Mouse (Mus musculus) ovary, postnatal 10 days (tissue): ENCODE data around the gene Coa4.

ENCODE experiments used
- DNase-seq: peaks from one replicate; pipeline ENCODE4 v3.0.0; 2022; ENCODE audit warnings: low spot score

The Coa4 gene

GRCm38 (mm10) chr7:100504740-100505487 is 32.0 kb upstream of the Coa4 start:
- no peak for DNase-seq

GRCm38 (mm10) chr7:100506494-100506893 is 30.4 kb upstream of the Coa4 start:
- no peak for DNase-seq

DNA sequence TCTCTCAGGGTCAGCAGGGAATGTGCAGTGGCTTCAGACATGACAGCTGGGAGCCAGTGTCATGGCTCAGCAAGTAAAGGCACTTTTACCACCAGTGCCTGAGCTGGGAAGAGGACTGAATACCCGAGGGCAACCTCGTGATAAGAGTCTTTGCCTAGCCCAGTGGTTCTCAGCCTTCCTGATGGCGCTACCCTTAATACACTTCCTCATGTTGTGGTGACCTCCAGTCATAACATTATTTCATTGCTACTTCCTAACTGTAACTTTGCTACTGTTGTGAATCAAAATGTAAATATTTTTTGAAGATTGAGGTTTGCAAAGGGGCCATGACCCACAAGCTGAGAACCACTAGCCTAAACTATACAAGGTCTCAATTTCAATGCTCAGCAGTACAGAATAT is 28.2 kb upstream of the Coa4 start:
- DNase-seq = no peak

GRCm38 (mm10) chr7:100511602-100512001 is 25.3 kb upstream of the Coa4 start:
- no peak for DNase-seq

GRCm38 (mm10) chr7:100514573-100514972 is 22.3 kb upstream of the Coa4 start, which contains the start of gene Dnajb13:
Dnajb13 (minus strand) TSS chr7:100514960.
- DNase-seq = no peak

DNA sequence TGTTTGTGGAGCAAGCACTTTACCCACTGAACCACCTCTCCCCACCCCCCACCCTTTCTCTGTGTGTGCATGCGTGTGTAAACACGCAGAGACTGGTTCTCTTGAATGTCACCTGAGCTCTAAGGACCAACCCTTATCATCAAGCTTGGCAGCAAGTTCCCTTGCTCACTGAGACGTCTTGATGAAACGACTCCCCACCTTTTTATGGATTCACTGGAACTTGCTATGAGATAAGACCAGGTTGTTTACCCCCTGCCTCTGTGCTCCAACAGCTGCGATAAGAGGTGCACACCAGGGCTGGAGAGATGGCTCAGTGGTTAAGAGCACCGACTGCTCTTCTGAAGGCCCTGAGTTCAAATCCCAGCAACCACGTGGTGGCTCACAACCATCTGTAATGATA is 16.7 kb upstream of the Coa4 start:
- DNase-seq = no peak

DNA sequence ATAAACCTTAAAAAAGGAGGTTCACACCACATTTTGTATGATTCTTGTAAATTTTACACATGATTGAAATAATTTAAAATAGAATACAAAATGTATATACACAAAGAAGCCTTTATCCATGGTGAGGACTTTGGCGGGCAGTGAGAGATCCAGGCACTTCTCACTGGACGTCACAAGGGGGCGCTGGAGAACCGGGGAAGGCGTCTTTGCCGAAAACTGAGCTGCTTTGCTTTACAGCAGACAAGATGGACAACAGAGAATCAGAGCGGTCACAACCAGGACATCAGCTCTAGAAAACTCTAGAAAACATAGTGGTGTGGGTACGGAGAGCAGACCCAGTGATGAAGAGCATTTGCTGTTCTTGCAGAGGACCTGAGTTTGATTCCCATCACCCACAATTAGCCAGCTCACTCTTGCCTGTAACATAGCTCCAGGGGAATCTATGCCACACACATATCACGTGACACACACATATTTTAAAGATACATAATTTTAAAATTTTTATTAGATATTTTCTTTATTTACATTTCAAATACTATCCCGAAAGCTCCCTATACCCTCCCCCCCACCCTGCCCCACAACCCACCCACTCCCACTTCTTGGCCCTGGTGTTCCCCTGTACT is 16.1 kb upstream of the Coa4 start:
- DNase-seq = peak; percentile 73

DNA sequence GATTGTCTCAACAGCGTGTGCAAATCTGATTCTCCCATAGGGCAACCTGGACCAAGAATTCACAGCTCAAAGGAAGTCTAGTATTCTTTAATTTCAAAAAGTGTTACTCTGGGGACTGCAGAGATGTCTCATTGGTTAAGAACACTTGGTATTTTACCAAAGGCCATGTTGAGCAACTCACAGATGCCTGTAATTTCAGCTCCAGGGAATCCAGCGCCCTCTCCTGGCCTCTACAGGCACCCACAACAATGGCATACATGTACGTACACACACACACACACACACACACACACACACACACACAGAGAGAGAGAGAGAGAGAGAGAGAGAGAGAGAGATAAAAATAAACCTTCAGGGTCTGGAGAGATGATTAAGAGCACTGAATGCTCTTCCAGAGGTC is 14.6 kb upstream of the Coa4 start:
- no peak for DNase-seq

GRCm38 (mm10) chr7:100524669-100525068 is 12.2 kb upstream of the Coa4 start:
- DNase-seq = no peak

DNA sequence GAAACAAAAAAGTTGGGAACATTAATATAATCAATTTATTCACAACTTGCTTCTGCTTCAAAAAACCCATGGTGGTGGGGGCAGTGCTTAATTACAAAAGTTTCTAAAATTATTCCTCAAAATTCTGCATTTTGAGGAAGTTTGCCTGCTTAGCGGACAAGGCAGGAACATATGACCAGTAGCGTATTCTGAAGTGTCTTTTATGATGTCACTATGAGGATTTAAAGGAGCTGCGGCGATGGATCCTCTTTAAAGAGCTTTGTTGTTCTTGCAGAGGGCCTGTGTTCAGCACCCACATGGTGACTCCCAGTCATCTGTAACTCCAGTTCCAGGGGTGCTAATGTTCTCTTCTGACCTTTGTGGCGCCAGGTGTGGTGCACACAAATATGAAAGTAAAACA is 6.1 kb upstream of the Coa4 start:
- DNase-seq = no peak

DNA sequence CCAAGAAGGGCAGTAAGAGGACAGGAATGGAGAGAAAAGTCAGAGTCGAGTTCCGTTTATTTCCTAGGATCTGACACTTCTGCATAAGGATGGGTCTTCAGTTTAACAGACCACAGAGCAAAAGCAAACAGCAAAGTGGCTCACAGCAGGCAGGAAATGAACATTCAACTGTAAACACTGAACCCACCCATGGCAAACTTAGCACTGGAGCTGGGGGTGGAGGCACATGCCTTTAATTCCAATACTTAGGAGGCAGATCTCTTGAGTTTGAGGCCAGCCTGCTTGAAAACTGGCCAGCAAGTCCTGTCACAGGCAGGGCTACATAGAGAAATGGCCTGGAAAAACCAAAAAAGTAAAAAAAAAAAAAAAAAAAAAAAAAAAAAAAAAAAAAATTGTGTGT is 3.4 kb upstream of the Coa4 start:
- DNase-seq = no peak

- DNase-seq = no peak
Measured at GRCm38 (mm10) chr7:100534216-100534615, 2.7 kb upstream of the Coa4 start.

DNA sequence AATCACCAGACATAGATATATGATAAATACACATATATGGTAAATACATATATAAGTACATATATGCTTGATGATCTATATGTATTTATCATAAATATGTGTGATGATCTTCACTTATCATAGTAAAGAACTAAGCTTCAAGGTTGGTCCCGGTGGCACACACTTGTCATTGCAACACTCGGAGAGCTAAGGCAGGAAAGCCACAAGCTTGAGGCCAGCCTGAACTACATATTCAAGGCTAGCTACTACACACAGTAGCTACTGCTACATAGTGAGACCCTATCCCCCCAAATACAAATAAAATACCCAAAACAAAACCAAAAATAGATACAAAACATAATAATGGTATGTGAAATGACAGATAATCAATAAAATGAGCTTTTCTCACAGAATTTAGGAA is 1.0 kb upstream of the Coa4 start:
- DNase-seq = no peak

DNA sequence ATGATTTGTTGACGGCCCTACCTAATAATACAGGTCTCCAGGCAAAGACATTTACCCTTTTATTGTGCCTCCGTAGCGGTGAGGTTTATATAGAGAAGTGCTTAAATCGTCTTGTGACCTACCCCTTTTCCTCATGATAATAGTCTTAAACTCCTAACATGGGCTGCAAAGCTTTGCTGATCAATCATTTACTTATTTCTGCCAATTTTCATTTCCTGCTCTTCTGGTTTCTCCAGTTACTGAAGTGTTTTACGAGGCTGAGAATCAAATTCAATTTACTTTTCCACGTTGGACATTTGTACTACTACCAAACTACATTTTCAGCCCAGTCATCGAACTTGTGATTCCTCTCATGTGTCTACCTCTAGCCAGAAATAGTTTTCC is 640 bp downstream of the Coa4 start:
- no peak for DNase-seq

- no peak for DNase-seq
Measured at GRCm38 (mm10) chr7:100539516-100539915, 2.6 kb downstream of the Coa4 start.

GRCm38 (mm10) chr7:100544437-100544836 is 7.6 kb downstream of the Coa4 start:
- DNase-seq = no peak

DNA sequence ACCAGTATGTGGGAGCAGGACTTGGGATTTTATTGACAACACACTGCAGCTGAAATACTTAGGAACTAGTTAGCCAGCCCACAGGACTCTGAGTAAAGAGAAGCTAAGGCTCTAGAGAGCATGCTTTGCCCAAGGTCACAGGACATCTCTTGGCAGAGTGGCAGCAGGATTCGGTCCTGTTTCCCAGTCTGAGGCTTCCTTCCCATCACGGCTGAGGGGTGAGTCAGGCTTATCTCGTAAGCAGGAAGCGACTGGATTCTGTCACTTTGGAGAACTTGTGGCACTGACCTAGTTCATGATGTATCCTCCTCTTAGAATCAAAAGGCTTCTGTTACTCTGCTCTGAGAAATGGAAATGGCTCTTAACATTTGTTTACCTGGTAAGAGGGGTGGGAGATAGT is 10.8 kb downstream of the Coa4 start:
- no peak for DNase-seq

DNA sequence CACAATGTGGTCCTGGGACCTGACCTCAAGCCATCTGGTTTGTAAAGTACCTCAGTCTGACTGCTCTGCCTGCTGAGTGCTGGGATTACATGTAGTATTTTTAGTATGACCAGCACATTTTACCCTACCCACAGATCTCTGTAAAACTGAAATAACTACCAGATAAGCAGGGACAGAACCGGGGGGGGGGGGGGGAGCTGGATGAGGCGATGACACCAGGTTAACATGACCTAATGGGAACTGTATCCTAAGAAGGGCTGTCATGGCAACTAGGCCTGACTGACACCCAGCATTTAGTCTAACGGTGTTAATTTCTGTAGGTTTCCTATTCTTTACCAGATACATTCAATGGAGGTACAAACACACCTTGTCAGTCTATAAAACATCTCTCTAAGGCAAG is 12.9 kb downstream of the Coa4 start:
- DNase-seq = no peak

DNA sequence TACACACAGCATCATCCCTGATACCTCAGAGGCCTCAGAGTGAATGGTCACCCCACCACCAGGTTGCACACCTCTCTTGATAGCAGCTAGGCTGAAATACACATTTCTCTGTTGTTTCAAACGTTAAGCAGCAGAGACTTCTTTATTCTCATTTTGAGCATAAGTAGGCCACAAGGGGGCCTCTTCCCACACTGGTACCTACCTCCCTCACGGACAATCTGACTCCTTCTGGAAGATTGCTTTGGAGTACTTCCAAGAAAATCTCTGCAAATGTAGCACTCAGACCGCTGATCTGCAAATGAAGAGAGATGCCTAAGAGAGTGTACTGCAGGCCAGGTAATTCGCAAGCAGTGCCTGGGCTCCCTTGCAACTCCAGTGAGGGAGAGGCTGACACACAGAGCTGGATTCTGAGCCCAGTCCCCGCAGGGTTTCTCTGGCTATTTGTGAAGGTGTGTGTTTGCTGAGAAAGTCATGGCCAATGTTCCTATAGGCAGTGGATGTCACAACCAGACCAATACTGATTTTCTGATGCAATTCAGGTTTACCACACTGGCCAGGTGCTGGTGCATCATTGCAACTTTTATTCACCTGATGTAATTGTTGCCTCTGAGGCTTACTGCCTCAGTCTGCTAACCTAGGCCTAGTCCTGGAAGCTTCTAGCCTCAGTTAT is 13.6 kb downstream of the Coa4 start:
- DNase-seq = no peak

DNA sequence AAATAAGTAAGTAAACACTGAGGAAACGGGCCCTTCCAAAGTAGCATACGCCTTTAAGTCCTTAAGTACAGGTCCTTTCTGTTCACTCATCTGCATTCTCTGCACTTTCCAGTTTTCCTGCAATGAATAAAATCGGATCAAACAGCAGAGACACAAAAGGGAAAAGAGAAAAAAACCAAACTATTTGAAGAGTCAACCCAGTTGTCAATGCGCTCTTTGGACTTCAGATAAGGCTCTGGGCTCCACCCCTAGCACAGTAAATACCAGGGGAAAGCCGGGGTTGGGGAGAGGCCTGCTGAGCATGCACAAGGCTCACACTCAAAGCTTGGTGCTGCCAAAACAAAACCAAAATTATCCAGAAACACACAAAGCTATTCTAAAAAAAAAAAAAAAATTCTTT is 18.1 kb downstream of the Coa4 start:
- no peak for DNase-seq

DNA sequence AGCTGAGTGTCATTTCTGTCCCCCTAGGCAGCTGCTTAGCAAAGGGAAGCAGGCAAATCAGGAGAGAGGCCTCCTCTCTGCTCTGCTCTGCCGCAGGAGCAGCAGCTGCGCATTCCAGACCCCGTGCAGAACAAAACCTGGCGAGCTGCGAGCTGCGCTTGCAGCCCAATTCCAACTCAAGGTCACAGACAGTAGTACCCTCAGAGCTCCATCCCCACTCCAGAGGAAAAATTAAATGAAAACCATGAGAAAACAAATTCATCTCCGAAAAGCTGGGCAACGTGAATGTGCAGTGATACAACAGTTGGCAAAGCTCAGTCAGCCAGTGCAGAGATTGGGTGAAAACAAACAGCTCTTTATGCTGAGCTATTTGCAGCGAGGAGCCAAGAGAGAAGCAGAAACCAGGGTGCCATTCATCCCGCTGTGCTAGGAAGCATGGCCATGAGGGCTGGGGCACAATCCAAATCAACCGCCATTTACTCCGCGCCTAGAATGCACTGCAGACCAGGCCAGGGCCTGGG is 18.6 kb downstream of the Coa4 start:
- DNase-seq = no peak

DNA sequence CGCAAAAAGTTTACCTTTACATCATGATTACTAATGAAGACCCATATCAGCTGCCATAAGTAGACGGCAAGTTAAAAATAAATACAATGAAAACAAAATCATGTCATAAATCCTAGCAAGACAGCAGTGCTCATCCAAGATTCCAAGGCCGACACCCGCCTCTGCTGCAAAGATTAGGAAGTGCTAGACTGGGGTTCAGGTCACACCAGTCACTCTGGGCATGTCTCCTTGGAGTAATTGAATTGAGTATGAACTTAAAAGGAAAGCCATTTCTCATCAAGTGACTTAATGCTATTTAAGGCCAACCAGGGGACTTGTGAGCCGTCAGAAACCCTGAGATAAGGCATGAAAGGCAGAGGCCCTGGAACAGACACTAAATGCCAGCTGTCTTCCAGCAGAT is 20.4 kb downstream of the Coa4 start:
- DNase-seq = no peak

DNA sequence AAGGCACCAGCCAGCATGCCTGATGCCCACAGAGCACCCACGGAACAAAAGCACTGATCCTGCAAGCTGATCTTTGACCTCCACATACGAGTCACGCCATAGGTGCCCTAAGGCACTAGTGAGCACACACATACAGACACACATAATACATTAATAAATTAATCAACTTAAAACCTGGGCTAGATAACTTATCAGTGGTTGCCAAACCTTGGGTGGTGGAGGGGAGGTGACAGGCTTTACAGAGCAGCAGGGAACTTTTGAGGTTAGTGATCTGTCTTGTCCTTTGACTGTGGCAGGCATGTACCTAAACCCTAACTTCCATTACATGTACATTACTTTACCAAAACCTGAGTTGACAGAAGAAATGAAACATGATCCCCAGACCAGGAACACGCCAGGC is 22.5 kb downstream of the Coa4 start:
- no peak for DNase-seq
